Mouse (Mus musculus) midbrain, embryonic 12.5 days (tissue): Measurements from ENCODE around the gene Adamts17. TPM values are rescaled to one million over a fixed set of nuclear protein-coding genes. Genes with fewer than 3 reads are reported as not detected.

Experiments used
- ATAC-seq: fragments of 200-750 bp; cut with Nextera tagmentation; 2 replicates; pipeline ENCODE4 v1.8.0; 2017; ENCODE audit warnings: low read depth, moderate TSS enrichment, moderate library complexity; ENCODE audit not compliant: low FRiP score
- H3K27ac ChIP-seq: fragments of 300-500 bp; sonication (generic); replicated peaks from 2 replicates; pipeline ENCODE4 v1.5.1; 2016; ENCODE audit warnings: mild to moderate bottlenecking
- H3K27me3 ChIP-seq: fragments of 300-500 bp; sonication (generic); 2 replicates; pipeline ENCODE4 v1.6.1; 2016; ENCODE audit warnings: mild to moderate bottlenecking
- H3K36me3 ChIP-seq: fragments of 300-500 bp; sonication (generic); 2 replicates; pipeline ENCODE4 v1.6.1; 2016
- H3K4me1 ChIP-seq: fragments of 300-500 bp; sonication (generic); 2 replicates; pipeline ENCODE4 v1.6.1; 2016
- H3K4me2 ChIP-seq: fragments of 300-500 bp; sonication (generic); replicated peaks from 2 replicates; pipeline ENCODE4 v1.6.1; 2016; ENCODE audit warnings: mild to moderate bottlenecking, moderate library complexity
- H3K4me3 ChIP-seq: fragments of 300-500 bp; sonication (generic); 2 replicates; pipeline ENCODE4 v1.5.1; 2016; ENCODE audit warnings: mild to moderate bottlenecking
- H3K9ac ChIP-seq: fragments of 300-500 bp; sonication (generic); replicated peaks from 2 replicates; pipeline ENCODE4 v1.6.1; 2016; ENCODE audit warnings: mild to moderate bottlenecking, moderate library complexity
- H3K9me3 ChIP-seq: fragments of 300-500 bp; sonication (generic); 2 replicates; pipeline ENCODE4 v1.6.1; 2016; ENCODE audit warnings: mild to moderate bottlenecking
- WGBS: fragments of 180-500 bp; shearing (Covaris S2); methylation state at CpG from one replicate; pipeline ENCODE4 v1.1.7; 2016; 5-methylcytosine and 5-hydroxymethylcytosine counted together
- polyA plus RNA-seq: library from polyadenylated mRNA; unstranded; fragments of >200 nt; fragmentation: Nextera tagmentation; extraction: Ambion mirVana; gene quantifications from 2 replicates; pipeline ENCODE4 v1.2.1, GENCODE M21; 2016

Gene Adamts17
- polyA plus RNA-seq, 1 experiment from 2014 or later, result 2.2 TPM

- no peak overlapping the region for H3K9ac ChIP-seq
- no peak overlapping the region for H3K4me3 ChIP-seq
- no peak overlapping the region for H3K27ac ChIP-seq
- no peaks in the 10 kb centered on the region for H3K27me3 ChIP-seq
- 93% methylated on average over 4 of the region's 4 CpGs for whole genome bisulfite sequencing
- no peak for ATAC-seq
- H3K36me3 ChIP-seq, result no peaks in the 10 kb centered on the region
- no peaks in the 10 kb centered on the region for H3K4me1 ChIP-seq
- H3K4me2 ChIP-seq, result no peak overlapping the region
- H3K9me3 ChIP-seq, result no peaks in the 10 kb centered on the region
Observed at GRCm38 (mm10) chr7:66812289-66812688, 27.2 kb upstream of the Adamts17 start.

GRCm38 (mm10) chr7:66812737-66813136, 26.8 kb upstream of the Adamts17 start:
- Histone ChIP-seq H3K9ac (no peak overlapping the region), H3K27ac (no peak overlapping the region), H3K4me3 (no peak overlapping the region), H3K36me3 (no peaks in the 10 kb centered on the region), H3K4me1 (no peaks in the 10 kb centered on the region), H3K9me3 (no peaks in the 10 kb centered on the region), H3K4me2 (no peak overlapping the region), H3K27me3 (no peaks in the 10 kb centered on the region)
- 83% methylated on average over 9 of the region's 9 CpGs for WGBS
- ATAC-seq, result no peak

DNA sequence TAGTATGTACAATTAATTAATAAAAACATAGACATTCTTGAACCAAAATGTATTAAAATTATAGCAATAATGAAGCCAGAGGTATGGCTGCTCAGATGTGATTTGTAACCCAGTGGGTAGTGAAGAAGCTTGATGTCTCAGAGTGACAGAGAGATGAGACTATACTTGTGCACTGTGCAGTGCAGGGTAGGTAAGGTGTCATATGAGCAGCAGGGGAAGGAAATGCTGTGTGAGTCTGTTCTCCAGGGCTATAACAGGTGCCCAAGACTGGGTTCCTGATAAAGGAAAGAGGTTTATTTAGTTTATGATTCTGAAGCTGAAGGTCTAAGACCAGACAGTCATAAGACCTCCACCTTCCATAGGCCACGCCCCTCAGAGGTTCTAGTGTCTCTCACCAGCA, 26.4 kb upstream of the Adamts17 start:
- Histone ChIP-seq H3K4me2 (no peak overlapping the region), H3K9me3 (no peaks in the 10 kb centered on the region), H3K27ac (no peak overlapping the region), H3K9ac (no peak overlapping the region), H3K4me3 (no peak overlapping the region), H3K36me3 (no peaks in the 10 kb centered on the region), H3K27me3 (no peaks in the 10 kb centered on the region), H3K4me1 (no peaks in the 10 kb centered on the region)
- 78% methylated on average over 1 of the region's 1 CpGs for WGBS
- ATAC-seq, result no peak

GRCm38 (mm10) chr7:66815526-66815925, 24.0 kb upstream of the Adamts17 start:
- Histone ChIP-seq H3K9me3 (no peaks in the 10 kb centered on the region), H3K4me3 (no peak overlapping the region)

DNA sequence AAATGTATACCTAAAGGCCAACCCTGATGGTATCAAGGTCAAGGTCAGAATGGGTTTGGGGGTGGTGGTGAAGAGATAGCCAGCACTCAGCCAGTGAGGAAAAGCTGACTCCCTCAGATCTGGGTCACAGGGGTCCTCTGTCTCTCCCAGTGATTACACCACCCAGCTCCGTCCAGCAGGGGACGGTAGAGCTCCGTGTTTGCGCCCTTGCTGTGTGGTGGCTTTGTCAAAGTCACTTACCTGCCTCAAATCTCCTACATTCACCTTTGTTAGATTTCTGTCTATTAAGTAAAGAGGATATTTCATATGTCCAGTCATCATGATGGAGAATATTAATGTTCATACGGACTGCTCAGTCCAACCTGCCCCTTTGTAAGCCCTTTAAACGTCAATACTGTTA, 19.5 kb upstream of the Adamts17 start:
- no peak overlapping the region for H3K4me2 ChIP-seq
- no peak for ATAC-seq
- H3K9ac ChIP-seq, result no peak overlapping the region
- no peaks in the 10 kb centered on the region for H3K4me1 ChIP-seq
- H3K9me3 ChIP-seq, result no peaks in the 10 kb centered on the region
- no peaks in the 10 kb centered on the region for H3K36me3 ChIP-seq
- no peaks in the 10 kb centered on the region for H3K27me3 ChIP-seq
- no peak overlapping the region for H3K4me3 ChIP-seq
- 29% methylated on average over 6 of the region's 6 CpGs for WGBS
- no peak overlapping the region for H3K27ac ChIP-seq

More at GRCm38 (mm10) chr7:66815526-66815925, 24.0 kb upstream of the Adamts17 start:
- Histone ChIP-seq H3K36me3 (no peaks in the 10 kb centered on the region), H3K4me2 (no peak overlapping the region), H3K4me1 (no peaks in the 10 kb centered on the region), H3K27me3 (no peaks in the 10 kb centered on the region), H3K27ac (no peak overlapping the region), H3K9ac (no peak overlapping the region)
- ATAC-seq, result no peak
- 91% methylated on average over 6 of the region's 6 CpGs for WGBS

DNA sequence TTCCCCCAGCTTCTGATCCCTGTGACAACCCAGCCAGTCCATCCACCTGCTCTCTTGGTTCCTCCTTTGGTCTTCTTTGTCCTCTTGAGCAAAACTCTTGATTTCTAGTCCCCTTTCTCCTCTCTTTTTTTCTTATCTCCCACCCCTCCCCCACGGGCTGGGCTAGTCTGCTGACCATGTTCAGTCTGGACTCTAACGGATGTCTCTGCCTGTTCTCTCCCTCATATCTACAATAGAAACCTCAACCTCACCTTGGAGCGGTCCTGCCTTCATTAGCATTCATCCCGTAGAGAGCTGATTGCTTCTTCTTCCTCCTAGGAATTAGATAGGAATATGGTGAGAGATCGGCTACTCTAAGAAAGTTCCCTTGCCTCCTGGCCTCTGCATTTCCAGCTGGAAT, 8.7 kb upstream of the Adamts17 start:
- H3K4me1 ChIP-seq, result peaks cover 3% of the 10 kb centered on the region; the same call in 1 of the 2 replicates
- H3K27me3 ChIP-seq, result no peaks in the 10 kb centered on the region
- WGBS, result 81% methylated on average over 5 of the region's 5 CpGs
- no peak overlapping the region for H3K4me3 ChIP-seq
- H3K9ac ChIP-seq, result no peak overlapping the region
- H3K36me3 ChIP-seq, result no peaks in the 10 kb centered on the region
- no peak for ATAC-seq
- H3K9me3 ChIP-seq, result no peaks in the 10 kb centered on the region
- H3K27ac ChIP-seq, result no peak overlapping the region
- H3K4me2 ChIP-seq, result no peak overlapping the region

DNA sequence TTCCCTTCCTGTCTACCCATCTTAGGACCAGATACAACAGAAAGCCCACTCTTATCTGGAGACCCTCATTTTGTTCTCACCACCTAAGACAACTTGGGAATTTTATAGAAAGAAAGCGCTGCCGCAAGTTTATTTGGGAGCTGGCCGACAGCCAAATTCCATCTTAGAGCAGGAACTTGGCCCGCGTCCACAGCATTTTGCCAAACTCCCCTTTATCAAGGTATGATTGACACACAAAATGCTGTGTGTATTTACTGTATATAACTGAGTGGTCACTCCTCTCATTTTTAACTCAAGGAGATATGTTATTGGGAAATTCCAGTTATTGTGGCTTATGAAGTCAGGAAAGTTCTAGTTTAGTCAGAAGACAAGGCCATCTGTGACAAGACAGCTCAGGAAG, 8.2 kb upstream of the Adamts17 start:
- no peaks in the 10 kb centered on the region for H3K9me3 ChIP-seq
- H3K36me3 ChIP-seq, result no peaks in the 10 kb centered on the region
- H3K4me1 ChIP-seq, result peaks cover 3% of the 10 kb centered on the region; the same call in 1 of the 2 replicates
- ATAC-seq, result no peak
- H3K4me3 ChIP-seq, result no peak overlapping the region
- H3K9ac ChIP-seq, result no peak overlapping the region
- H3K4me2 ChIP-seq, result no peak overlapping the region
- 0 out of 2 replicates have a peak, but pooled peaks cover 2% of the 10 kb centered on the region for H3K27me3 ChIP-seq
- WGBS, result 90% methylated on average over 5 of the region's 5 CpGs
- no peak overlapping the region for H3K27ac ChIP-seq

DNA sequence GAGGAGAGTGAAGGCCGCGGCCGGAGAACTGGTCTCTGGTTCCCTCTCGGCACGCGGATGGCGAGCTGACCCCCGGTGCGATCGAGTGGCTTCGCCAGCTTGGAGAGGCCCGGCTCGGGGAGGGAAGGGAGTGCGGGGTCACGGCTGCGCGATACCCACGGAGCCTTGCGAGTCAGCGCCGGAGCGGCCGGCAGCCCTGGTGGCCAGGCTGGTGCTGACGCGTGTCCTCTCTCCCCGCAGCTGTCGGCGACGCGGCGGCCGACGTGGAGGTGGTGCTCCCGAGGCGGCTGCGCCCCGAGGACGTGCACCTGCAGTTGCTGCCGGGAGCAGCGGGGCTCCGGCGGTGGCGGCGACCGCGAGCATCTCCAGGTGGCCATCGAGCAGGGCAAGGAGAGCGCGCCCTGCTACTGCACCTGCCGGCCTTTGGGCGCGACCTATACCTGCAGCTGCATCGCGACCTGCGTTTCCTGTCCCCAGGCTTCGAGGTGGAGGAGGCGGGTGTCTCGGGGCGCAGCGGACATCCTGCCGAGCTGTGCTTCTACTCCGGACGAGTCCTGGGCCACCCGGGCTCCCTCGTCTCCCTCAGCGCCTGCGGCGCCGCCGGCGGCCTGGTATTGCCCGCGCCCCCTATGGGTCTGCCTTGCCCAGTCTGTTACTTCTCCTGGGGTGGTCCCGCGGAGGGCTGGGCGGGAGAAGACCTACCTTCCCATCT, 629 bp downstream of the Adamts17 start:
- Histone ChIP-seq H3K4me3 (peak overlapping the region; percentile 66), H3K27ac (0 out of 2 replicates have a peak overlapping the region, but pooled peaks have one; percentile 49), H3K4me2 (peak overlapping the region; percentile 100), H3K9ac (peak overlapping the region; percentile 64), H3K36me3 (no peaks in the 10 kb centered on the region), H3K4me1 (peaks cover 9% of the 10 kb centered on the region; the same call in 1 of the 2 replicates), H3K9me3 (no peaks in the 10 kb centered on the region), H3K27me3 (peaks cover 49% of the 10 kb centered on the region)
- ATAC-seq, result peak; percentile 44
- under 1% methylated on average over 75 of the region's 76 CpGs for WGBS

DNA sequence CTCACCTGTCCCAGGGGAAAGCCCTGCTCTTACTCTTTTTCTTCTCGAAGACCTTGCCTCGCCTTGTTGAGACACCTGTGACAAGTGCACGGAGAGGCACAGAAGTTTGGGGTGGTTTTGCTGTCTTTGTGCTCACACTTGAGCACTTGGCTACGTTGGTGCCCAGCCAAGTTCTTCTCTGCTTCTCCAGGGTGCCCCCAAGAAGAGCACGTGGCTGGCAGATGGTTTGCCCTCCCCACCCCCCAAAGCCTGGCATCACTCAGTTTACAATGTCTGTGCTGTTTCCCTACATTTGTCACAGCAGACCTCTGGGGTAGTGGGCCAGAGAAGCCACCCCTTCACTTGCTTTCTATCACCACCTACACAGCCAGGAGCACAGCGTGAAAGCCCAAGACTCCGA, 1.6 kb downstream of the Adamts17 start:
- Histone ChIP-seq H3K9me3 (no peaks in the 10 kb centered on the region), H3K4me1 (peaks cover 9% of the 10 kb centered on the region; the same call in 1 of the 2 replicates), H3K27me3 (peaks cover 48% of the 10 kb centered on the region), H3K9ac (no peak overlapping the region), H3K27ac (no peak overlapping the region), H3K4me3 (no peak overlapping the region), H3K4me2 (peak overlapping the region; percentile 100; the same call in 1 of the 2 replicates), H3K36me3 (no peaks in the 10 kb centered on the region)
- ATAC-seq, result no peak
- 79% methylated on average over 7 of the region's 7 CpGs for WGBS

- no peak for ATAC-seq
Observed at GRCm38 (mm10) chr7:66842021-66842420, 2.5 kb downstream of the Adamts17 start.

DNA sequence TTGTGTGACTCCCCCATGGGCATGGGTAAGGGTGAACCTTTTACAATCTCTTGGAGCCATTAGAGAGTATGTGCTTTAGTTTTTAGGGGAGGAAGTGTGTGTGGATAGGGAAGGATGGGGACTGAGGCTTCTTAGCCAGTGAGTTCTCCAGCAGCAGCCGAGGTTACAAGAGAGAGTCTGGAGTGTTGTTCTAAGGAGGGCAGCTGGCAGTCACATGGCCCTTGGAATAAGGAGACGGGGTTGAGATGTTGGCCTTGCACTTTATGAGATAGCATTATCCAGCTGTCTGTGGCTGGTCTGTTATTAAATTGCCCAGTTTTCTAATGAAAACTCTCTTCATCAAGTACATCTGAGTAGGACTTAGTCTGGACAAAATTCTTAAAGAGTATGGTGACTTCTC, 4.3 kb downstream of the Adamts17 start:
- Histone ChIP-seq H3K36me3 (no peaks in the 10 kb centered on the region), H3K9me3 (no peaks in the 10 kb centered on the region), H3K27me3 (peaks cover 34% of the 10 kb centered on the region), H3K4me3 (no peak overlapping the region), H3K4me1 (peaks cover 9% of the 10 kb centered on the region; the same call in 1 of the 2 replicates), H3K27ac (no peak overlapping the region), H3K9ac (no peak overlapping the region), H3K4me2 (no peak overlapping the region)
- 85% methylated on average over 2 of the region's 2 CpGs for WGBS
- ATAC-seq, result no peak

More at GRCm38 (mm10) chr7:66842021-66842420, 2.5 kb downstream of the Adamts17 start:
- Histone ChIP-seq H3K9ac (no peak overlapping the region), H3K4me2 (no peak overlapping the region), H3K27ac (no peak overlapping the region), H3K4me1 (peaks cover 9% of the 10 kb centered on the region; the same call in 1 of the 2 replicates), H3K4me3 (no peak overlapping the region), H3K36me3 (no peaks in the 10 kb centered on the region), H3K27me3 (peaks cover 45% of the 10 kb centered on the region), H3K9me3 (no peaks in the 10 kb centered on the region)
- 57% methylated on average over 10 of the region's 10 CpGs for WGBS

- Histone ChIP-seq H3K4me2 (no peak overlapping the region), H3K36me3 (no peaks in the 10 kb centered on the region), H3K9ac (no peak overlapping the region), H3K27ac (no peak overlapping the region), H3K4me1 (no peaks in the 10 kb centered on the region), H3K4me3 (no peak overlapping the region), H3K27me3 (peaks cover 16% of the 10 kb centered on the region), H3K9me3 (no peaks in the 10 kb centered on the region)
- ATAC-seq, result no peak
- WGBS, result 85% methylated on average over 6 of the region's 6 CpGs
Observed at GRCm38 (mm10) chr7:66846582-66846981, 7.0 kb downstream of the Adamts17 start.
